Mouse (Mus musculus): ENCODE data around the gene Zfp580. TPM values are rescaled to one million over a fixed set of nuclear protein-coding genes. Genes with fewer than 3 reads are reported as not detected.
"Not testable (repeated sequence)": the region's sequence is repeated elsewhere in the genome, so short reads cannot be mapped to it uniquely, and the experiment has no call there.

Gene Zfp580
- polyA plus RNA-seq, 1 experiment from 2014 or later, result 54.0 TPM

GRCm38 (mm10) chr7:5015118-5016001 lies 36.0 kb upstream of the Zfp580 start, which contains the start of gene Gm44973:
Gm44973 (plus strand) TSS chr7:5015496.
- DNase-seq (ENCODE audit: low spot score), result peak; percentile 97
- Histone ChIP-seq H3K4me2 (ENCODE audit: low read length) (peak within 1 kb of the TSS; percentile 65), H3K4me3 (replicated peaks; ENCODE audit: low read depth, low read length) (peak within 1 kb of the TSS; percentile 76), H3K4me1 (replicated peaks; ENCODE audit: insufficient read depth, low read length) (0 out of 2 replicates have a peak, but pooled peaks cover 9% of the 10 kb centered on the region), H3K36me3 (ENCODE audit: insufficient read depth, low read length) (peaks cover 23% of the 10 kb centered on the region), H3K27me3 (ENCODE audit: insufficient read depth, low read length) (no peaks in the 10 kb centered on the region), H3K27ac (peak within 1 kb of the TSS; percentile 99), H3K9ac (ENCODE audit: low read depth, low read length) (peak within 1 kb of the TSS; percentile 78), H3K9me3 (replicated peaks; ENCODE audit: low read length) (no peaks in the 10 kb centered on the region)
- 0 out of 2 replicates have a peak, but pooled peaks have one; percentile 10 for TF ChIP-seq CTCF (IDR thresholded peaks at IDR 0.05; ENCODE audit: low read depth)
- peak; percentile 80 for ATAC-seq (replicated peaks; ENCODE audit: low FRiP score, low read depth)
- under 1% methylated on average over 44 of the region's 76 CpGs for WGBS

GRCm38 (mm10) chr7:5016057-5016456 lies 35.3 kb upstream of the Zfp580 start:
- 48% methylated on average over 3 of the region's 3 CpGs for WGBS
- H3K36me3 ChIP-seq (ENCODE audit: insufficient read depth, low read length), result peaks cover 16% of the 10 kb centered on the region
- no peaks in the 10 kb centered on the region for H3K9me3 ChIP-seq (replicated peaks; ENCODE audit: low read length)
- TF ChIP-seq CTCF (IDR thresholded peaks at IDR 0.05; ENCODE audit: low read depth), result no peak
- peak overlapping the region; percentile 65 for H3K4me2 ChIP-seq (ENCODE audit: low read length)
- H3K9ac ChIP-seq (ENCODE audit: low read depth, low read length), result peak overlapping the region; percentile 65; the same call in 1 of the 2 replicates
- H3K4me1 ChIP-seq (replicated peaks; ENCODE audit: insufficient read depth, low read length), result 0 out of 2 replicates have a peak, but pooled peaks cover 9% of the 10 kb centered on the region
- peak overlapping the region; percentile 76 for H3K4me3 ChIP-seq (replicated peaks; ENCODE audit: low read depth, low read length)
- ATAC-seq (replicated peaks; ENCODE audit: low FRiP score, low read depth) (no peak), DNase-seq (ENCODE audit: low spot score) (no peak)
- H3K27me3 ChIP-seq (ENCODE audit: insufficient read depth, low read length), result no peaks in the 10 kb centered on the region
- H3K27ac ChIP-seq, result peak overlapping the region; percentile 99

GRCm38 (mm10) chr7:5016920-5017319 lies 34.4 kb upstream of the Zfp580 start:
- H3K27ac ChIP-seq, result no peak overlapping the region
- H3K27me3 ChIP-seq (ENCODE audit: insufficient read depth, low read length), result no peaks in the 10 kb centered on the region
- no peak overlapping the region for H3K4me2 ChIP-seq (ENCODE audit: low read length)
- peaks cover 7% of the 10 kb centered on the region; the same call in 1 of the 2 replicates for H3K36me3 ChIP-seq (ENCODE audit: insufficient read depth, low read length)
- 96% methylated on average over 2 of the region's 2 CpGs for WGBS
- H3K4me1 ChIP-seq (replicated peaks; ENCODE audit: insufficient read depth, low read length), result 0 out of 2 replicates have a peak, but pooled peaks cover 9% of the 10 kb centered on the region
- no peak overlapping the region for H3K4me3 ChIP-seq (replicated peaks; ENCODE audit: low read depth, low read length)
- no peak for DNase-seq (ENCODE audit: low spot score)
- ATAC-seq (replicated peaks; ENCODE audit: low FRiP score, low read depth), result no peak
- H3K9ac ChIP-seq (ENCODE audit: low read depth, low read length), result no peak overlapping the region
- no peaks in the 10 kb centered on the region for H3K9me3 ChIP-seq (replicated peaks; ENCODE audit: low read length)
- TF ChIP-seq CTCF (IDR thresholded peaks at IDR 0.05; ENCODE audit: low read depth), result no peak

- peak; percentile 34; the same call in 1 of the 2 replicates for TF ChIP-seq CTCF (IDR thresholded peaks at IDR 0.05; ENCODE audit: low read depth)
- H3K4me3 ChIP-seq (replicated peaks; ENCODE audit: low read depth, low read length), result no peak overlapping the region
- no peak overlapping the region for H3K4me2 ChIP-seq (ENCODE audit: low read length)
- H3K9me3 ChIP-seq (replicated peaks; ENCODE audit: low read length), result no peaks in the 10 kb centered on the region
- H3K27me3 ChIP-seq (ENCODE audit: insufficient read depth, low read length), result no peaks in the 10 kb centered on the region
- H3K9ac ChIP-seq (ENCODE audit: low read depth, low read length), result no peak overlapping the region
- DNase-seq (ENCODE audit: low spot score) (no peak), ATAC-seq (replicated peaks; ENCODE audit: low FRiP score, low read depth) (no peak)
- 88% methylated on average over 16 of the region's 16 CpGs for WGBS
- peaks cover 5% of the 10 kb centered on the region; the same call in 1 of the 2 replicates for H3K36me3 ChIP-seq (ENCODE audit: insufficient read depth, low read length)
- 0 out of 2 replicates have a peak, but pooled peaks cover 9% of the 10 kb centered on the region for H3K4me1 ChIP-seq (replicated peaks; ENCODE audit: insufficient read depth, low read length)
- H3K27ac ChIP-seq, result no peak overlapping the region
These were observed 34.0 kb upstream of the Zfp580 start for GRCm38 (mm10) chr7:5017352-5017751.

GRCm38 (mm10) chr7:5017931-5018330 lies 33.4 kb upstream of the Zfp580 start:
- H3K4me3 ChIP-seq (replicated peaks; ENCODE audit: low read depth, low read length), result no peak overlapping the region

GRCm38 (mm10) chr7:5019576-5019975 lies 31.8 kb upstream of the Zfp580 start:
- peaks cover 15% of the 10 kb centered on the region for H3K36me3 ChIP-seq (ENCODE audit: insufficient read depth, low read length)
- H3K4me3 ChIP-seq (replicated peaks; ENCODE audit: low read depth, low read length), result peak overlapping the region; percentile 70
- H3K9ac ChIP-seq (ENCODE audit: low read depth, low read length), result peak overlapping the region; percentile 20; the same call in 1 of the 2 replicates
- peak overlapping the region; percentile 84 for H3K4me2 ChIP-seq (ENCODE audit: low read length)
- H3K27me3 ChIP-seq (ENCODE audit: insufficient read depth, low read length); H3K9me3 ChIP-seq (replicated peaks; ENCODE audit: low read length); DNase-seq (ENCODE audit: low spot score); H3K4me1 ChIP-seq (replicated peaks; ENCODE audit: insufficient read depth, low read length); ATAC-seq (replicated peaks; ENCODE audit: low FRiP score, low read depth): not testable (repeated sequence)
- 18% methylated on average over 8 of the region's 8 CpGs for WGBS
- H3K27ac ChIP-seq, result peak overlapping the region; percentile 92

More at GRCm38 (mm10) chr7:5017931-5018330, 33.4 kb upstream of the Zfp580 start:
- Histone ChIP-seq H3K4me1 (replicated peaks; ENCODE audit: insufficient read depth, low read length) (0 out of 2 replicates have a peak, but pooled peaks cover 9% of the 10 kb centered on the region), H3K27me3 (ENCODE audit: insufficient read depth, low read length) (no peaks in the 10 kb centered on the region), H3K36me3 (ENCODE audit: insufficient read depth, low read length) (peaks cover 3% of the 10 kb centered on the region; the same call in 1 of the 2 replicates), H3K9ac (ENCODE audit: low read depth, low read length) (no peak overlapping the region), H3K9me3 (replicated peaks; ENCODE audit: low read length) (no peaks in the 10 kb centered on the region), H3K27ac (no peak overlapping the region), H3K4me2 (ENCODE audit: low read length) (no peak overlapping the region)
- 96% methylated on average over 21 of the region's 21 CpGs for WGBS
- ATAC-seq (replicated peaks; ENCODE audit: low FRiP score, low read depth) (no peak), DNase-seq (ENCODE audit: low spot score) (no peak)
- TF ChIP-seq CTCF (IDR thresholded peaks at IDR 0.05; ENCODE audit: low read depth), result no peak

All from kidney, postnatal 0 days (tissue).